ENCODE assay signal across 10 mouse cellular contexts in the genomic region with DNA sequence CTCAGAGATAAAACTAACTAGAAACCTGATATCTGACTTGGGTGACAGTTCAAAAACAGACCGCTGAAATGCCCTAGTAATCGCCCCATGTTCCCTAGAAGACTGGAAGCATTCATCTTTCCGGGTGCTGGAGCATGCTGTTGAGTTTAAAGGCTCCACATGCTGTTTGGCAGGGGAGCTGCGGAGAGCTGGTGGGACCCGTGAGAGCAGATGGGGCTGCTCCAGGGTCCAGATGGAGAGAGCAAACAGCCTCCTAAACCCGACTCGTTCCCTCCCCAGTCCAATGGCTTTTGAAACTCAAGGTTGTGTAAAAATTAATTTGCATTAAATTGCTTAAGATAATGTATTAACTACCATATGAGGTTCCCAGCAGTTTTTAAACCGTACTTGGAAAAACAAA. TPM values are rescaled to one million over a fixed set of nuclear protein-coding genes. Genes with fewer than 3 reads are reported as not detected.
DNase-seq lines count a peak whose midpoint lies in the region; ATAC-seq lines count a peak whose summit lies in the region.
"Had no signal": no experiment of that assay in that cellular context is flagged by ENCODE, and none has a peak within 500 bp of the region (broad histone marks: within the 10 kb centered on the region; RNA-seq: fewer than 3 reads in every experiment).

No protein-coding gene starts in this region.

- no peak overlapping the region for H3K9ac ChIP-seq in heart, embryonic 13.5 days
- no peak overlapping the region for H3K9ac ChIP-seq in hindbrain, embryonic 12.5 days
- no peak overlapping the region for H3K9ac ChIP-seq in neural tube, embryonic 14.5 days (replicated peaks; ENCODE audit: low read depth, low read length)
- H3K9ac ChIP-seq: liver, embryonic 15.5 days had no signal

- peak overlapping the region; percentile 46; the same call in 1 of the 2 replicates for H3K27ac ChIP-seq in heart, embryonic 13.5 days (replicated peaks)
- peak overlapping the region; percentile 57; the same call in 1 of the 2 replicates for H3K27ac ChIP-seq in hindbrain, embryonic 12.5 days
- H3K27ac ChIP-seq in neural tube, embryonic 14.5 days (ENCODE audit: low read depth, low read length): no peak overlapping the region
- H3K27ac ChIP-seq: liver, embryonic 15.5 days had no signal

- no peaks in the 10 kb centered on the region for H3K9me3 ChIP-seq in heart, embryonic 13.5 days
- no peaks in the 10 kb centered on the region for H3K9me3 ChIP-seq in hindbrain, embryonic 12.5 days (replicated peaks)
- no peaks in the 10 kb centered on the region for H3K9me3 ChIP-seq in neural tube, embryonic 14.5 days (ENCODE audit: control insufficient read depth, low read length)
- H3K9me3 ChIP-seq: liver, embryonic 15.5 days had no signal

- no peak overlapping the region for H3K4me3 ChIP-seq in heart, embryonic 13.5 days
- H3K4me3 ChIP-seq in hindbrain, embryonic 12.5 days: no peak overlapping the region
- H3K4me3 ChIP-seq in neural tube, embryonic 14.5 days (ENCODE audit: low read depth, low read length): no peak overlapping the region
- H3K4me3 ChIP-seq: liver, embryonic 15.5 days had no signal

- no peak for DNase-seq in heart, adult 8-10 months (ENCODE audit: low spot score)
- DNase-seq in retina, postnatal 1 day: peak; percentile 32
- no peak for DNase-seq in retina, embryonic 14.5 days (ENCODE audit: low spot score)
- DNase-seq: heart, postnatal 4 days had no signal

- no peaks in the 10 kb centered on the region for H3K27me3 ChIP-seq in heart, embryonic 13.5 days (replicated peaks)
- H3K27me3 ChIP-seq in hindbrain, embryonic 12.5 days: no peaks in the 10 kb centered on the region
- no peaks in the 10 kb centered on the region for H3K27me3 ChIP-seq in neural tube, embryonic 14.5 days (ENCODE audit: control insufficient read depth, insufficient read depth, low read length)
- H3K27me3 ChIP-seq: liver, embryonic 15.5 days had no signal

- no peak overlapping the region for H3K4me2 ChIP-seq in heart, embryonic 13.5 days
- no peak overlapping the region for H3K4me2 ChIP-seq in hindbrain, embryonic 12.5 days (replicated peaks)
- no peak overlapping the region for H3K4me2 ChIP-seq in neural tube, embryonic 14.5 days (ENCODE audit: low read depth, low read length)
- H3K4me2 ChIP-seq: liver, embryonic 15.5 days had no signal

- H3K4me1 ChIP-seq in heart, embryonic 13.5 days: peaks cover 33% of the 10 kb centered on the region
- peaks cover 25% of the 10 kb centered on the region for H3K4me1 ChIP-seq in hindbrain, embryonic 12.5 days
- no peaks in the 10 kb centered on the region for H3K4me1 ChIP-seq in neural tube, embryonic 14.5 days (ENCODE audit: control insufficient read depth, insufficient read depth, low read length)

- H3K36me3 ChIP-seq in heart, embryonic 13.5 days: no peaks in the 10 kb centered on the region
- no peaks in the 10 kb centered on the region for H3K36me3 ChIP-seq in hindbrain, embryonic 12.5 days
- no peaks in the 10 kb centered on the region for H3K36me3 ChIP-seq in neural tube, embryonic 14.5 days (ENCODE audit: control insufficient read depth, insufficient read depth, low read length)
- H3K36me3 ChIP-seq: liver, embryonic 15.5 days had no signal

- ATAC-seq in heart, embryonic 13.5 days (ENCODE audit: extremely low read depth, insufficient number of reproducible peaks, low FRiP score, low TSS enrichment): no peak
- peak; percentile 41; the same call in 1 of the 2 replicates for ATAC-seq in hindbrain, embryonic 12.5 days (ENCODE audit: low FRiP score)
- peak; percentile 45; the same call in 1 of the 2 replicates for ATAC-seq in neural tube, embryonic 14.5 days (ENCODE audit: low read depth)
- no peak for ATAC-seq in megakaryocyte-erythroid progenitor cell, adult 5-6 weeks (replicated peaks; ENCODE audit: low FRiP score, low TSS enrichment, poor library complexity, severe bottlenecking)
- ATAC-seq in activated CD4-positive, CD25-positive, alpha-beta regulatory T cell, adult 4 months: no peak

- 35% methylated on average over 8 of the region's 8 CpGs for WGBS in heart, embryonic 13.5 days
- 24% methylated on average over 8 of the region's 8 CpGs for WGBS in hindbrain, embryonic 12.5 days
- 14% methylated on average over 8 of the region's 8 CpGs for WGBS in neural tube, embryonic 14.5 days

RNA-seq across cellular contexts. Expression of a gene that starts 16.9 kb away (rescaled TPM):
- polyA plus RNA-seq in heart, embryonic 13.5 days (2015; fragmentation: Nextera tagmentation; extraction: Ambion mirVana): 5.5 and 5.6 TPM in 2 replicates
- 1 to 10 TPM; 3.2 to 4.4 (median 4.2) TPM for total RNA-seq in heart, adult 8-10 months (2022)
- 8.3 and 9.2 TPM in 2 replicates for polyA plus RNA-seq in hindbrain, embryonic 12.5 days (2016; fragmentation: Nextera tagmentation; extraction: Ambion mirVana)
- 7.7 and 7.9 TPM in 2 replicates for polyA plus RNA-seq in neural tube, embryonic 14.5 days (2014; fragmentation: Nextera tagmentation; extraction: Ambion mirVana)
- 2.0 and 2.8 TPM in 2 replicates for total RNA-seq in megakaryocyte-erythroid progenitor cell, adult 5-6 weeks (2014; fragmentation: Nextera tagmentation)
- total RNA-seq in megakaryocyte-erythroid progenitor cell, adult 5-6 weeks (2017): 4.2 and 4.4 TPM in 2 replicates
- polyA plus RNA-seq in activated CD4-positive, CD25-positive, alpha-beta regulatory T cell, adult 4 months (2017; shearing (Covaris generic)): under 1 TPM; 0.93 to 0.99 TPM

RNA-seq across cellular contexts. Expression of a gene that starts 20.7 kb away (rescaled TPM):
- polyA plus RNA-seq in heart, embryonic 13.5 days (2015; fragmentation: Nextera tagmentation; extraction: Ambion mirVana): 0.99 and 1.2 TPM in 2 replicates
- 1 to 10 TPM; 2.1 to 3.5 (median 2.5) TPM for total RNA-seq in heart, adult 8-10 months (2022)
- 0.76 and 1.2 TPM in 2 replicates for polyA plus RNA-seq in hindbrain, embryonic 12.5 days (2016; fragmentation: Nextera tagmentation; extraction: Ambion mirVana)
- polyA plus RNA-seq in neural tube, embryonic 14.5 days (2014; fragmentation: Nextera tagmentation; extraction: Ambion mirVana): 1.2 and 1.8 TPM in 2 replicates
- total RNA-seq in megakaryocyte-erythroid progenitor cell, adult 5-6 weeks (2014; fragmentation: Nextera tagmentation): not detected in 2 replicates
- not detected in 2 replicates for total RNA-seq in megakaryocyte-erythroid progenitor cell, adult 5-6 weeks (2017)
- polyA plus RNA-seq in activated CD4-positive, CD25-positive, alpha-beta regulatory T cell, adult 4 months (2017; shearing (Covaris generic)): not detected

Comparison
In these comparisons a context has a peak if more than half of its experiments do, and no peak if none do; other contexts are left out.
1. ATAC-seq: peak in hindbrain, embryonic 12.5 days (single experiment) and neural tube, embryonic 14.5 days (single experiment); none in heart, embryonic 13.5 days (single experiment), megakaryocyte-erythroid progenitor cell, adult 5-6 weeks (single experiment) and activated CD4-positive, CD25-positive, alpha-beta regulatory T cell, adult 4 months (single experiment).